ENCODE assay signal across 8 mouse cellular contexts in the genomic region with DNA sequence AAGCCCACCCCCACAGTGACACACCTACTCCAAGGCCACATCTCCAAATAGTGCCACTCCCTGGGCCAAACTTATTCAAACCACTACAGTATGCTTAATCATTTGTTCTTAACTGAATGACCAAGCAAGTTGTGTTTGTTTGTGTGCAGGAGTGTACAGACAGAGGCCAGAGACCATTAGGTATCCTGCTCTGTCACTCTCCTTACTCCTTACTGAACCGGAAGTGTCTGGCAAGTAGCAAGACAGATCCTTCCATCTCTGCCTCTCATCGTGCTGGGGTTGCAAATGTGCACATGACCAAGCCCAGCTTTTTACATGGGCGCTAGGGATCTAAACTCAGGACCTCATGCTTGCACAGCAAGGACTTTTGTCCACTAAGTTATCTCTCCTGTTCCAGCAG. TPM values are rescaled to one million over a fixed set of nuclear protein-coding genes. Genes with fewer than 3 reads are reported as not detected.
DNase-seq lines count a peak whose midpoint lies in the region; ATAC-seq and TF ChIP-seq lines count a peak whose summit lies in the region.

No protein-coding gene starts in this region.

- intact Hi-C loops in heart, postnatal 14 days (cut with DNase I): no loop called here

- H3K27ac ChIP-seq in heart, embryonic 13.5 days (replicated peaks): peak overlapping the region; percentile 96
- no peak overlapping the region for H3K27ac ChIP-seq in midbrain, embryonic 13.5 days
- no peak overlapping the region for H3K27ac ChIP-seq in midbrain, postnatal 0 days (ENCODE audit: low read depth, low read length)
- peak overlapping the region; percentile 56; the same call in 1 of the 2 replicates for H3K27ac ChIP-seq in intestine, embryonic 15.5 days
- H3K27ac ChIP-seq in stomach, postnatal 0 days (replicated peaks): peak overlapping the region; percentile 20; the same call in 1 of the 2 replicates
- H3K27ac ChIP-seq in forebrain, embryonic 11.5 days (ENCODE audit: low read depth, low read length): no peak overlapping the region

- TF ChIP-seq CTCF in midbrain, postnatal 0 days (IDR thresholded peaks at IDR 0.05): no peak
- TF ChIP-seq CTCF in stomach, postnatal 0 days (IDR thresholded peaks at IDR 0.05; ENCODE audit: low read depth): no peak

- 0 out of 2 replicates have a peak overlapping the region, but pooled peaks have one; percentile 30 for H3K9ac ChIP-seq in heart, embryonic 13.5 days
- no peak overlapping the region for H3K9ac ChIP-seq in midbrain, embryonic 13.5 days (replicated peaks)
- H3K9ac ChIP-seq in midbrain, postnatal 0 days (replicated peaks; ENCODE audit: low read length, poor library complexity, severe bottlenecking): no peak overlapping the region
- H3K9ac ChIP-seq in intestine, embryonic 15.5 days: no peak overlapping the region
- H3K9ac ChIP-seq in stomach, postnatal 0 days (ENCODE audit: low read length): no peak overlapping the region
- no peak overlapping the region for H3K9ac ChIP-seq in forebrain, embryonic 11.5 days (ENCODE audit: low read length)

- peaks cover 10% of the 10 kb centered on the region for H3K36me3 ChIP-seq in heart, embryonic 13.5 days
- no peaks in the 10 kb centered on the region for H3K36me3 ChIP-seq in midbrain, embryonic 13.5 days
- H3K36me3 ChIP-seq in midbrain, postnatal 0 days (ENCODE audit: insufficient read depth, low read length): no peaks in the 10 kb centered on the region
- no peaks in the 10 kb centered on the region for H3K36me3 ChIP-seq in intestine, embryonic 15.5 days
- H3K36me3 ChIP-seq in stomach, postnatal 0 days (ENCODE audit: control insufficient read depth, insufficient read depth, low read length): no peaks in the 10 kb centered on the region
- H3K36me3 ChIP-seq in forebrain, embryonic 11.5 days (ENCODE audit: control insufficient read depth, insufficient read depth, low read length): no peaks in the 10 kb centered on the region

- WGBS in heart, embryonic 13.5 days: 66% methylated on average over 3 of the region's 3 CpGs
- 89% methylated on average over 3 of the region's 3 CpGs for WGBS in midbrain, embryonic 13.5 days
- 82% methylated on average over 3 of the region's 3 CpGs for WGBS in midbrain, postnatal 0 days
- 59% methylated on average over 3 of the region's 3 CpGs for WGBS in intestine, embryonic 15.5 days
- WGBS in stomach, postnatal 0 days: 45% methylated on average over 3 of the region's 3 CpGs
- WGBS in forebrain, embryonic 11.5 days: 85% methylated on average over 3 of the region's 3 CpGs

- peak overlapping the region; percentile 92; the same call in 1 of the 2 replicates for H3K4me3 ChIP-seq in heart, embryonic 13.5 days
- peak overlapping the region; percentile 81; the same call in 1 of the 2 replicates for H3K4me3 ChIP-seq in midbrain, embryonic 13.5 days (replicated peaks)
- no peak overlapping the region for H3K4me3 ChIP-seq in midbrain, postnatal 0 days (ENCODE audit: low read depth, low read length)
- no peak overlapping the region for H3K4me3 ChIP-seq in intestine, embryonic 15.5 days (replicated peaks)
- H3K4me3 ChIP-seq in stomach, postnatal 0 days (ENCODE audit: low read depth, low read length): no peak overlapping the region
- no peak overlapping the region for H3K4me3 ChIP-seq in forebrain, embryonic 11.5 days (ENCODE audit: low read depth, low read length)

- DNase-seq in heart, postnatal 14 days: no peak
- DNase-seq in midbrain, postnatal 0 days (ENCODE audit: low spot score): no peak
- DNase-seq in stomach, postnatal 0 days (ENCODE audit: low spot score): no peak
- no peak for DNase-seq in forebrain, embryonic 11.5 days (ENCODE audit: low spot score)

- H3K9me3 ChIP-seq in heart, embryonic 13.5 days: no peaks in the 10 kb centered on the region
- H3K9me3 ChIP-seq in midbrain, embryonic 13.5 days: no peaks in the 10 kb centered on the region
- H3K9me3 ChIP-seq in midbrain, postnatal 0 days (ENCODE audit: low read length): no peaks in the 10 kb centered on the region
- H3K9me3 ChIP-seq in intestine, embryonic 15.5 days: no peaks in the 10 kb centered on the region
- no peaks in the 10 kb centered on the region for H3K9me3 ChIP-seq in stomach, postnatal 0 days (ENCODE audit: control insufficient read depth, low read length)
- H3K9me3 ChIP-seq in forebrain, embryonic 11.5 days (ENCODE audit: control insufficient read depth, low read length): no peaks in the 10 kb centered on the region

- TF ChIP-seq EP300 in stomach, postnatal 0 days (optimal IDR thresholded peaks at IDR 0.05): no peak

- H3K4me2 ChIP-seq in heart, embryonic 13.5 days: peak overlapping the region; percentile 82
- no peak overlapping the region for H3K4me2 ChIP-seq in midbrain, embryonic 13.5 days (replicated peaks)
- H3K4me2 ChIP-seq in midbrain, postnatal 0 days (ENCODE audit: low read depth, low read length, poor library complexity, severe bottlenecking): no peak overlapping the region
- H3K4me2 ChIP-seq in intestine, embryonic 15.5 days (replicated peaks): peak overlapping the region; percentile 72; the same call in 1 of the 2 replicates
- H3K4me2 ChIP-seq in stomach, postnatal 0 days (replicated peaks; ENCODE audit: low read depth): no peak overlapping the region
- H3K4me2 ChIP-seq in forebrain, embryonic 11.5 days (ENCODE audit: low read depth, low read length, severe bottlenecking): no peak overlapping the region

- 0 out of 2 replicates have a peak, but pooled peaks cover 3% of the 10 kb centered on the region for H3K27me3 ChIP-seq in heart, embryonic 13.5 days (replicated peaks)
- no peaks in the 10 kb centered on the region for H3K27me3 ChIP-seq in midbrain, embryonic 13.5 days
- H3K27me3 ChIP-seq in midbrain, postnatal 0 days (ENCODE audit: insufficient read depth, low read length): no peaks in the 10 kb centered on the region
- H3K27me3 ChIP-seq in intestine, embryonic 15.5 days (replicated peaks): no peaks in the 10 kb centered on the region
- H3K27me3 ChIP-seq in stomach, postnatal 0 days (ENCODE audit: control insufficient read depth, insufficient read depth, low read length): no peaks in the 10 kb centered on the region
- H3K27me3 ChIP-seq in forebrain, embryonic 11.5 days (ENCODE audit: control insufficient read depth, insufficient read depth, low read length): no peaks in the 10 kb centered on the region

- peaks cover 25% of the 10 kb centered on the region for H3K4me1 ChIP-seq in heart, embryonic 13.5 days
- peaks cover 13% of the 10 kb centered on the region for H3K4me1 ChIP-seq in midbrain, embryonic 13.5 days (replicated peaks)
- peaks cover 9% of the 10 kb centered on the region; the same call in 1 of the 2 replicates for H3K4me1 ChIP-seq in midbrain, postnatal 0 days (ENCODE audit: insufficient read depth, low read length)
- peaks cover 10% of the 10 kb centered on the region for H3K4me1 ChIP-seq in intestine, embryonic 15.5 days (replicated peaks)
- H3K4me1 ChIP-seq in stomach, postnatal 0 days (replicated peaks; ENCODE audit: control insufficient read depth, insufficient read depth): no peaks in the 10 kb centered on the region
- no peaks in the 10 kb centered on the region; the same call in 1 of the 2 replicates for H3K4me1 ChIP-seq in forebrain, embryonic 11.5 days (replicated peaks; ENCODE audit: control insufficient read depth, insufficient read depth, low read length)

- no peak for ATAC-seq in heart, embryonic 13.5 days (ENCODE audit: extremely low read depth, insufficient number of reproducible peaks, low FRiP score, low TSS enrichment)
- no peak for ATAC-seq in midbrain, embryonic 13.5 days
- no peak for ATAC-seq in midbrain, postnatal 0 days (ENCODE audit: low FRiP score)
- ATAC-seq in intestine, embryonic 15.5 days: no peak
- no peak for ATAC-seq in stomach, postnatal 0 days (ENCODE audit: low FRiP score, low TSS enrichment)
- ATAC-seq in activated CD4-positive, CD25-positive, alpha-beta regulatory T cell, adult 4 months: no peak
- ATAC-seq in forebrain, embryonic 11.5 days (replicated peaks; ENCODE audit: low FRiP score): no peak

RNA-seq across cellular contexts. Expression of gene Slc35f5, which starts 1.1 kb away (rescaled TPM):
- polyA plus RNA-seq in heart, embryonic 13.5 days (2015; fragmentation: Nextera tagmentation; extraction: Ambion mirVana): 53.8 and 67.1 TPM in 2 replicates
- total RNA-seq in heart, postnatal 14 days (2021): 100 to 1,000 TPM in 1 of 2 experiments, 10 to 100 TPM in 1; 93.9 to 118 TPM
- polyA plus RNA-seq in midbrain, embryonic 13.5 days (2015; fragmentation: Nextera tagmentation; extraction: Ambion mirVana): 25.3 and 28.8 TPM in 2 replicates
- total RNA-seq in midbrain, postnatal 0 days (2014; rRNA removed): 17.6 and 23.0 TPM in 2 replicates
- polyA plus RNA-seq in midbrain, postnatal 0 days (2015; fragmentation: Nextera tagmentation; extraction: Ambion mirVana): 28.0 and 34.8 TPM in 2 replicates
- 54.5 and 56.1 TPM in 2 replicates for polyA plus RNA-seq in intestine, embryonic 15.5 days (2015; fragmentation: Nextera tagmentation; extraction: Ambion mirVana)
- 64.7 and 66.4 TPM in 2 replicates for polyA plus RNA-seq in stomach, postnatal 0 days (2015; fragmentation: Nextera tagmentation; extraction: Ambion mirVana)
- polyA plus RNA-seq in activated CD4-positive, CD25-positive, alpha-beta regulatory T cell, adult 4 months (2017; shearing (Covaris generic)): under 1 TPM; 0.61 to 0.94 TPM
- 20.3 and 24.3 TPM in 2 replicates for polyA plus RNA-seq in forebrain, embryonic 11.5 days (2014; fragmentation: Nextera tagmentation; extraction: Ambion mirVana)

Comparison
In these comparisons a context has a peak if more than half of its experiments do, and no peak if none do; other contexts are left out.
1. H3K4me3 ChIP-seq: peak in heart, embryonic 13.5 days (single experiment) and midbrain, embryonic 13.5 days (single experiment); none in midbrain, postnatal 0 days (single experiment), intestine, embryonic 15.5 days (single experiment), stomach, postnatal 0 days (single experiment) and forebrain, embryonic 11.5 days (single experiment).
2. H3K27ac ChIP-seq: peak in heart, embryonic 13.5 days (single experiment), intestine, embryonic 15.5 days (single experiment) and stomach, postnatal 0 days (single experiment); none in midbrain, embryonic 13.5 days (single experiment), midbrain, postnatal 0 days (single experiment) and forebrain, embryonic 11.5 days (single experiment).
3. H3K4me2 ChIP-seq: peak in heart, embryonic 13.5 days (single experiment) and intestine, embryonic 15.5 days (single experiment); none in midbrain, embryonic 13.5 days (single experiment), midbrain, postnatal 0 days (single experiment), stomach, postnatal 0 days (single experiment) and forebrain, embryonic 11.5 days (single experiment).
4. RNA of gene Slc35f5, which starts 1.1 kb away (polyA plus RNA-seq): 64.7 to 66.4 TPM in stomach, postnatal 0 days, 54.5 to 56.1 TPM in intestine, embryonic 15.5 days, 53.8 to 67.1 TPM in heart, embryonic 13.5 days, 28.0 to 34.8 TPM in midbrain, postnatal 0 days, 25.3 to 28.8 TPM in midbrain, embryonic 13.5 days and 20.3 to 24.3 TPM in forebrain, embryonic 11.5 days; 0.61 to 0.94 TPM in activated CD4-positive, CD25-positive, alpha-beta regulatory T cell, adult 4 months; every median in the first group is over 10 times any median in the second.